Mouse (Mus musculus) bone marrow macrophage, adult 2 months (primary cell): ENCODE results near the gene Myo15b.

Source experiments
- CTCF ChIP-seq: IDR thresholded peaks from 2 replicates; pipeline ENCODE4 v1.5.1; 2012; ENCODE audit warnings: low read depth, mild to moderate bottlenecking, low read length, moderate library complexity
- POLR2A ChIP-seq: IDR thresholded peaks from 2 replicates; pipeline ENCODE4 v1.6.1; 2012; ENCODE audit warnings: mild to moderate bottlenecking, low read depth, low read length, borderline replicate concordance

- no peak for TF ChIP-seq POLR2A
- no peak for TF ChIP-seq CTCF
Observed at GRCm38 (mm10) chr11:115808696-115809310, 49.4 kb upstream of the Myo15b start.
